Mouse (Mus musculus) forebrain, embryonic 11.5 days (tissue): Measurements from ENCODE around the gene Baz2a. TPM values are rescaled to one million over a fixed set of nuclear protein-coding genes. Genes with fewer than 3 reads are reported as not detected.
"Not testable (repeated sequence)": the region's sequence is repeated elsewhere in the genome, so short reads cannot be mapped to it uniquely, and the experiment has no call there.

ENCODE experiments used
- ATAC-seq: fragments of 200-750 bp; cut with Nextera tagmentation; replicated peaks from 2 replicates; pipeline ENCODE4 v1.8.0; 2017; ENCODE audit warnings: moderate TSS enrichment; ENCODE audit not compliant: low FRiP score
- DNase-seq: peaks from one replicate; pipeline ENCODE4 v3.0.0-alpha.2; 2017; ENCODE audit warnings: low spot score
- H3K27ac ChIP-seq: fragments of 300-500 bp; sonication (generic); 2 replicates; pipeline ENCODE4 v1.5.1; 2014; ENCODE audit warnings: low read depth, low read length
- H3K27me3 ChIP-seq: fragments of 300-500 bp; sonication (generic); 2 replicates; pipeline ENCODE4 v1.6.1; 2014; ENCODE audit warnings: mild to moderate bottlenecking, low read length, mixed read lengths; ENCODE audit not compliant: control insufficient read depth, insufficient read depth
- H3K36me3 ChIP-seq: fragments of 300-500 bp; sonication (generic); 2 replicates; pipeline ENCODE4 v1.6.1; 2014; ENCODE audit warnings: mild to moderate bottlenecking, low read length, moderate library complexity, mixed read lengths; ENCODE audit not compliant: control insufficient read depth, insufficient read depth
- H3K4me1 ChIP-seq: fragments of 300-500 bp; sonication (generic); replicated peaks from 2 replicates; pipeline ENCODE4 v1.6.1; 2014; ENCODE audit warnings: low read length, mixed read lengths; ENCODE audit not compliant: control insufficient read depth, insufficient read depth
- H3K4me2 ChIP-seq: fragments of 300-500 bp; sonication (generic); 2 replicates; pipeline ENCODE4 v1.6.1; 2014; ENCODE audit warnings: low read depth, mild to moderate bottlenecking, low read length, moderate library complexity, mixed read lengths; ENCODE audit not compliant: severe bottlenecking
- H3K4me3 ChIP-seq: fragments of 300-500 bp; sonication (generic); 2 replicates; pipeline ENCODE4 v1.5.1; 2014; ENCODE audit warnings: low read depth, low read length
- H3K9ac ChIP-seq: fragments of 300-500 bp; sonication (generic); 2 replicates; pipeline ENCODE4 v1.6.1; 2014; ENCODE audit warnings: low read length
- H3K9me3 ChIP-seq: fragments of 300-500 bp; sonication (generic); 2 replicates; pipeline ENCODE4 v1.6.1; 2016; ENCODE audit warnings: low read length, mixed read lengths; ENCODE audit not compliant: control insufficient read depth
- WGBS: fragments of 180-500 bp; shearing (Covaris S2); extraction: QIAGEN DNeasy Blood & Tissue Kit; methylation state at CpG from one replicate; pipeline ENCODE4 v1.1.7; 2014; 5-methylcytosine and 5-hydroxymethylcytosine counted together
- microRNA counts: library from miRNA; unstranded; fragments of <30 nt; microRNA quantifications from one replicate; lab custom pipeline; 2015
- microRNA-seq: library from miRNA; unstranded; fragments of <30 nt; microRNA quantifications from one replicate; pipeline ENCODE4, GENCODE M21; 2016; ENCODE audit not compliant: insufficient number of aligned reads
- polyA plus RNA-seq: library from polyadenylated mRNA; unstranded; fragments of >200 nt; fragmentation: Nextera tagmentation; extraction: Ambion mirVana; gene quantifications from 2 replicates; pipeline ENCODE4 v1.2.1, GENCODE M21; 2014

Gene Baz2a
- polyA plus RNA-seq, 1 experiment from 2014 or later: 20.9 TPM

DNA sequence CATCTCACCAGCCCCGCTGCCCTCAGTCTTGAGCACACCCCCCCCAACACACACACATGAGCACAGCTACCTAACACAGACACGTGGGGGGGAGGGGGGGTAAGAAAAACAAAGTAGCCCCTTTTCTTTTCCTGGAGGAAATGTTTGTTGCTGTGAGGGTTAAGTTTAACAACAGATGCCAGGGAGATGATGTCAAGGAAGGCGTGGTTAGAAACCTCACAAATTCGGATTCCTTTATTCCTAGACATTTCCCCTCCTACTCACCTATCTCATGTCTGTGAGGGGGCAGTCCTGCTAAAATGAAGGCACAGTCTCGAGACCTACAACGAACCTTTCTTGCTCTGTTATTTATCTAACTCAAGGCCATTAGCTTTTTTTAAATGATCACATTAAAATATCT is 75.7 kb downstream of the Baz2a start:
- DNase-seq (no peak), ATAC-seq (no peak)
- H3K9ac ChIP-seq: no peak overlapping the region
- H3K36me3 ChIP-seq: no peaks in the 10 kb centered on the region
- no peaks in the 10 kb centered on the region for H3K9me3 ChIP-seq
- no peak overlapping the region for H3K4me2 ChIP-seq
- 56% methylated on average over 6 of the region's 6 CpGs for WGBS
- no peaks in the 10 kb centered on the region for H3K27me3 ChIP-seq
- H3K4me1 ChIP-seq: no peaks in the 10 kb centered on the region
- no peak overlapping the region for H3K4me3 ChIP-seq
- H3K27ac ChIP-seq: no peak overlapping the region

DNA sequence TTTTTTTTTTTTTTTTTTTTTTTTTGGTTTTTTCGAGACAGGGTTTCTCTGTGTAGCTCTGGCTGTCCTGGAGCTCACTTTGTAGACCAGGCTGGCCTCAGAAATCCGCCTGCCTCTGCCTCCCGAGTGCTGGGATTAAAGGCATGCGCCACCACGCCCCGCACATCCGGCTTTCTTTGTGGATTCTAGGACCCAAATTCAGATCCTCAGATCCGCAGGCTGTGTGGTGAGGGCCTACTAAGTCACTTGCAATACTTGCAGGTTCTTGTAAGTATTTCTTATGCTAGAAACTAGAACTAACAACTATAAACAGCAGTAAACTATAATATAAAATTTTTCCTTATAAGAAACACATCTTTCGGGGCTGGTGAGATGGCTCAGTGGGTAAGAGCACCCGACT is 80.0 kb downstream of the Baz2a start:
- not testable (repeated sequence) for H3K4me1 ChIP-seq, H3K9me3 ChIP-seq, H3K36me3 ChIP-seq, ATAC-seq, H3K4me2 ChIP-seq, H3K9ac ChIP-seq, DNase-seq, H3K4me3 ChIP-seq, H3K27ac ChIP-seq, H3K27me3 ChIP-seq
- 96% methylated on average over 10 of the region's 10 CpGs for WGBS

DNA sequence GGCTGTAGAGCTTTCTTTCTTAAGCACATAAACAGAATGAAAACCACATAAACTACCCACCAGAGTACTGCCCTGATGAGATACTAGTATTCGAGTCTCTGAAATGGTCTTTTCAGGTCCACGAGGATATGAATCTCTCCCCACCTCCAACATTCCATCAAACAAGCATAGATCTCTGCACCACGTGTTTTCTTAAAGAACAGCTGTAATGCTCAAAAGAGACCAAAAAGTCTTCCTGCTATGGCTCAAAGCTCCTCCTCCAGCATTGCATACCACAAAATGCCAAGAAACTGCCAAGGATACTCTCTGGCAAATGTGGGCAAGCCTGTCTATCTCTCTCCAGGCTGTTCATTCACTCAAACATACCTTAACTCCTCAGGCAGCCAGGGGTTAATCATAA is 83.9 kb downstream of the Baz2a start:
- Histone ChIP-seq H3K9ac (peak overlapping the region; percentile 68), H3K27me3 (no peaks in the 10 kb centered on the region), H3K27ac (no peak overlapping the region), H3K9me3 (no peaks in the 10 kb centered on the region), H3K36me3 (no peaks in the 10 kb centered on the region), H3K4me3 (peak overlapping the region; percentile 44), H3K4me2 (peak overlapping the region; percentile 61), H3K4me1 (no peaks in the 10 kb centered on the region; the same call in 1 of the 2 replicates)
- no peak for DNase-seq
- 19% methylated on average over 3 of the region's 3 CpGs for WGBS
- no peak for ATAC-seq

DNA sequence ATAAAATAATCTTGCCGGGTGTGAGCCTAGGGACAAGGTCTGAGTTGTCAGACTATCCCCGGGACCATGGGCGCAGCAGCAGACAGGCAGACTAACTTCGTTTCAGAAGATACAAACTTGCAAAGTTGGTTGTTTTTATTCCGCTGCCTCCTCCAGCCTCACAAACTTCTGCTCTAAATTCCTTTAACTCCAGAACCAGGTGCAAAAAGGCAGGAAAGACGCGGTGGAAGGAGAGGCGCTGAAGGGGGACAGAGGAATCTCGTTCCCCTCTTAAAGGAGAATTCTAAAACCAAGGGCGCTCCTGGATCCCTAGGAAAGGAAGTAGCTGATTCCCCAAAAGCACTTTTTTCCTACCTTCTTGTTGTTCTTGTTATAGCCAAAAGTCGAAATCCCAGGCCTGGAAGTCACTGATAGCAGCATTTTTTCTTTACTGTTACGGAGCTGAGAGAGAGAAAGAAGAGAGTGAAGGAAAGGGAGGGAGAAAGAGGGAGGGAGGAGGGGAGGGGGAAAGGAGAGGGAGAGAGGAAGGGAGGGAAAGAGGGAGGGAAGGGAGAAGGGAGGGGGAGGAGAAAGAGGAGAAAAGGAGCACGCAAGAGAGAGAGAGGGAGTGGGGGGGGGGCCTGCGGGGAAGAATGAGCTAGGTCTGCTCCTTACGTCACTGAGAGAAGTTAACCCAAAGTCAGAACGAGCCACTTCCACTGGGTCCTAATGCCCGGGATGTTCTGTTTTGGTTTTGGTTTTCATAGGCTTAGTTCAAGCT is 84.8 kb downstream of the Baz2a start:
- under 1% methylated on average over 17 of the region's 17 CpGs for WGBS
- Histone ChIP-seq H3K4me2 (peak overlapping the region; percentile 61), H3K27ac (no peak overlapping the region; the same call in 1 of the 2 replicates), H3K4me3 (peak overlapping the region; percentile 44), H3K27me3 (no peaks in the 10 kb centered on the region), H3K36me3 (no peaks in the 10 kb centered on the region), H3K4me1 (no peaks in the 10 kb centered on the region; the same call in 1 of the 2 replicates), H3K9ac (peak overlapping the region; percentile 68), H3K9me3 (no peaks in the 10 kb centered on the region)
- ATAC-seq (peak; percentile 86), DNase-seq (peak; percentile 85)

DNA sequence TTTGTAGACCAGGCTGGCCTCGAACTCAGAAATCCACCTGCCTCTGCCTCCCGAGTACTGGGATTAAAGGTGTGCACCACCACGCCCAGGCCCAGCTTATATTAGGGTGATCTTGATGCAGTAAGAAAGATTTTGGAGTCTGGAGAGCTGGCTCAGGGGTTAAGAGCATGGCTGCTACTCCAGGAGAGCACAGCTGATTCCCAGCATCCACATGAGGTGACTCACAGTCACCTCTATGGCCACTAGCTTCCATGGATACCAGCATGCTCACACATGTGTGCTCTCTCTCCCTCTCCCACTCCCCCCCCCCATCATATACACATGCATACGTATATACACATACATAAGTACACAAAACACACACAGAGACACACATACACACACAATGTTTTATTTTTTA is 85.9 kb downstream of the Baz2a start:
- Histone ChIP-seq H3K4me1 (no peaks in the 10 kb centered on the region; the same call in 1 of the 2 replicates), H3K9me3 (no peaks in the 10 kb centered on the region), H3K9ac (no peak overlapping the region), H3K36me3 (no peaks in the 10 kb centered on the region), H3K27me3 (no peaks in the 10 kb centered on the region), H3K27ac (no peak overlapping the region), H3K4me2 (no peak overlapping the region), H3K4me3 (no peak overlapping the region)
- WGBS: 85% methylated on average over 4 of the region's 4 CpGs
- ATAC-seq: no peak; the same call in 1 of the 2 replicates
- no peak for DNase-seq

MicroRNAs encoded within 50 kb of the gene (microRNA counts, 519-probe panel; counts per million panel counts)
- microRNA mmu-miR-677 (lab: Ali Mortazavi, UCI): 31.2 counts per million

Small RNA genes lying within 50 kb of the gene (microRNA-seq; reads per million reads assigned to microRNA genes)
- 24.4 reads per million, percentile 16 among the genes with 10 or more reads in this experiment for gene Mir677

Other genes with a start within 250 kb of the Baz2a start
- not detected in 2 replicates for gene Rdh19, start 241.6 kb upstream of the Baz2a start, polyA plus RNA-seq
- gene Rdh16f2, start 225.1 kb upstream of the Baz2a start, polyA plus RNA-seq: not detected in 2 replicates
- not detected in 2 replicates for gene Rdh7, start 202.8 kb upstream of the Baz2a start, polyA plus RNA-seq
- not detected in 2 replicates for gene Sdr9c7, start 193.1 kb upstream of the Baz2a start, polyA plus RNA-seq
- not detected in 2 replicates for gene Hsd17b6, start 84.0 kb upstream of the Baz2a start, polyA plus RNA-seq
- gene Prim1, start 76.4 kb upstream of the Baz2a start, polyA plus RNA-seq: 124 and 127 TPM in 2 replicates
- gene Naca, start 56.0 kb upstream of the Baz2a start, polyA plus RNA-seq: 855 and 939 TPM in 2 replicates
- 638 and 692 TPM in 2 replicates for gene Ptges3, start 32.6 kb upstream of the Baz2a start, polyA plus RNA-seq
- gene Atp5b, start 8.3 kb upstream of the Baz2a start, polyA plus RNA-seq: 2,200 and 2,324 TPM in 2 replicates
- gene Rbms2, start 88.7 kb downstream of the Baz2a start, polyA plus RNA-seq: 21.7 and 22.3 TPM in 2 replicates
- gene Gls2, start 102.9 kb downstream of the Baz2a start, polyA plus RNA-seq: 1.3 and 1.7 TPM in 2 replicates
- gene Spryd4, start 120.2 kb downstream of the Baz2a start, polyA plus RNA-seq: 23.1 and 26.7 TPM in 2 replicates
- gene Mip, start 134.3 kb downstream of the Baz2a start, polyA plus RNA-seq: 0.28 and 0.55 TPM in 2 replicates
- gene Timeless, start 140.5 kb downstream of the Baz2a start, polyA plus RNA-seq: 81.7 and 89.7 TPM in 2 replicates
- 0.77 and 0.89 TPM in 2 replicates for gene Apon, start 162.5 kb downstream of the Baz2a start, polyA plus RNA-seq
- not detected in 2 replicates for gene Apof, start 177.1 kb downstream of the Baz2a start, polyA plus RNA-seq
- 16.1 and 16.4 TPM in 2 replicates for gene Stat2, start 179.0 kb downstream of the Baz2a start, polyA plus RNA-seq
- not detected in 2 replicates for gene Il23a, start 207.2 kb downstream of the Baz2a start, polyA plus RNA-seq
- gene Pan2, start 211.8 kb downstream of the Baz2a start, polyA plus RNA-seq: 45.2 and 46.1 TPM in 2 replicates
- 222 and 224 TPM in 2 replicates for gene Cnpy2, start 230.9 kb downstream of the Baz2a start, polyA plus RNA-seq
- 263 and 278 TPM in 2 replicates for gene Cs, start 246.2 kb downstream of the Baz2a start, polyA plus RNA-seq